Mouse (Mus musculus): ENCODE data around the gene Dmac2. TPM values are rescaled to one million over a fixed set of nuclear protein-coding genes. Genes with fewer than 3 reads are reported as not detected.
A peak's percentile ranks its signal among the peaks of the same experiment; 100 is the strongest.

Dmac2 gene
- polyA plus RNA-seq, 1 experiment from 2014 or later, result 12.4 TPM

GRCm38 (mm10) chr7:25637099-25637498 lies 17.9 kb downstream of the Dmac2 start:
- Histone ChIP-seq H3K4me3 (no peak overlapping the region), H3K9me3 (replicated peaks) (no peaks in the 10 kb centered on the region), H3K4me2 (no peak overlapping the region), H3K27ac (no peak overlapping the region), H3K36me3 (peaks cover 16% of the 10 kb centered on the region), H3K9ac (no peak overlapping the region), H3K27me3 (replicated peaks) (no peaks in the 10 kb centered on the region), H3K4me1 (peaks cover 6% of the 10 kb centered on the region; the same call in 1 of the 2 replicates)
- WGBS (ENCODE audit: insufficient replicate concordance), result 73% methylated on average over 5 of the region's 5 CpGs
- ATAC-seq, result peak; percentile 14; the same call in 1 of the 2 replicates

DNA sequence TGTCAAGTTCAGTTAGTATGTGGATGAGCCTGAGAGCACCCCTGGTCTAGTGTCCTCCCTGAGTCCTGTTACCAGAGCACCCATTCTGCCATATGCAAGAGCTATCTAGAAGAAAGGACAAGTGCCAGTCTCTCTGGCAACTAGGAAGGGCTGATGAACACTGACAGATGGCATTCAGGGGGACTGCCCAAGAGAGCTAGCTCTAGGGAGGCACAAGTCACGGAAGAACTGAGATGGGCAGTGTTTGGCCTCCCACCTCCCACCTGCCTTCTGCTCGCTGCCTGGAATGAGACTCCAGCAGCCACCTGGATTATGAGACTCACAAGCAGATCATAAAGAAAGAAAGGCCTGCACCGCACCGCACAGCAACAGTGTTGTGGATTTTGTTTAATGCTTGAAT lies 20.5 kb downstream of the Dmac2 start:
- H3K9ac ChIP-seq, result no peak overlapping the region
- H3K4me3 ChIP-seq, result no peak overlapping the region
- WGBS (ENCODE audit: insufficient replicate concordance), result 79% methylated on average over 4 of the region's 4 CpGs
- H3K27me3 ChIP-seq (replicated peaks), result no peaks in the 10 kb centered on the region
- H3K9me3 ChIP-seq (replicated peaks), result 0 out of 2 replicates have a peak, but pooled peaks cover 4% of the 10 kb centered on the region
- peaks cover 7% of the 10 kb centered on the region; the same call in 1 of the 2 replicates for H3K4me1 ChIP-seq
- no peak for ATAC-seq
- no peak overlapping the region for H3K4me2 ChIP-seq
- no peak overlapping the region for H3K27ac ChIP-seq
- peaks cover 12% of the 10 kb centered on the region; the same call in 1 of the 2 replicates for H3K36me3 ChIP-seq

GRCm38 (mm10) chr7:25644136-25644535 lies 24.9 kb downstream of the Dmac2 start:
- WGBS (ENCODE audit: insufficient replicate concordance), result 38% methylated on average over 10 of the region's 10 CpGs
- peaks cover 6% of the 10 kb centered on the region; the same call in 1 of the 2 replicates for H3K36me3 ChIP-seq
- H3K27me3 ChIP-seq (replicated peaks), result no peaks in the 10 kb centered on the region
- H3K4me3 ChIP-seq, result no peak overlapping the region
- H3K9ac ChIP-seq, result no peak overlapping the region
- H3K4me1 ChIP-seq, result peaks cover 12% of the 10 kb centered on the region; the same call in 1 of the 2 replicates
- ATAC-seq, result no peak
- H3K4me2 ChIP-seq, result no peak overlapping the region
- no peak overlapping the region for H3K27ac ChIP-seq
- H3K9me3 ChIP-seq (replicated peaks), result 0 out of 2 replicates have a peak, but pooled peaks cover 4% of the 10 kb centered on the region

DNA sequence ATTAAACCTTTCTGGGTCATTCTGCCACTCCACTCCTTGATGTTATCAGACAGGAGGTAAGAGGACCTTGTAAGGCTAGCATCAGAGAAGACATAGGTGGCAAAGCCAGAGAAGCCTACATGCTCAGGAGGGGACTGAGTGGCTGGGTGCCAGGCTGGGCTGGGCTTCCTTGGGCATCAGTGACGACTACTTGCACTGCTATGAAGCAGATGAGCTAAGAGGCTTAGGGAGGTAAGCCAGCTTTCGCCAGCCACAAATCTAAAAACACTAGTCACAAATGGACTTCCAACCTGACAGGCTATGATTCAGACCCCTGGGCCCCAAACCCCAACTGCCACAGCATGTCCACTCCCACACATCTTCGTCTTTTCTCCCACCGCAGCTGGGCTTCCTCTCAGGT lies 25.4 kb downstream of the Dmac2 start:
- no peak overlapping the region for H3K4me3 ChIP-seq
- peaks cover 17% of the 10 kb centered on the region for H3K4me1 ChIP-seq
- H3K36me3 ChIP-seq, result peaks cover 6% of the 10 kb centered on the region; the same call in 1 of the 2 replicates
- 0 out of 2 replicates have a peak, but pooled peaks cover 4% of the 10 kb centered on the region for H3K9me3 ChIP-seq (replicated peaks)
- no peak overlapping the region for H3K27ac ChIP-seq
- H3K4me2 ChIP-seq, result no peak overlapping the region
- 45% methylated on average over 4 of the region's 4 CpGs for WGBS (ENCODE audit: insufficient replicate concordance)
- no peak overlapping the region for H3K9ac ChIP-seq
- ATAC-seq, result no peak
- no peaks in the 10 kb centered on the region for H3K27me3 ChIP-seq (replicated peaks)

GRCm38 (mm10) chr7:25645074-25645473 lies 25.9 kb downstream of the Dmac2 start:
- no peak for ATAC-seq
- Histone ChIP-seq H3K9ac (no peak overlapping the region), H3K27ac (no peak overlapping the region), H3K4me1 (peaks cover 22% of the 10 kb centered on the region), H3K27me3 (replicated peaks) (no peaks in the 10 kb centered on the region), H3K4me2 (no peak overlapping the region), H3K4me3 (no peak overlapping the region), H3K36me3 (peaks cover 6% of the 10 kb centered on the region; the same call in 1 of the 2 replicates), H3K9me3 (replicated peaks) (0 out of 2 replicates have a peak, but pooled peaks cover 4% of the 10 kb centered on the region)
- 58% methylated on average over 14 of the region's 14 CpGs for WGBS (ENCODE audit: insufficient replicate concordance)

DNA sequence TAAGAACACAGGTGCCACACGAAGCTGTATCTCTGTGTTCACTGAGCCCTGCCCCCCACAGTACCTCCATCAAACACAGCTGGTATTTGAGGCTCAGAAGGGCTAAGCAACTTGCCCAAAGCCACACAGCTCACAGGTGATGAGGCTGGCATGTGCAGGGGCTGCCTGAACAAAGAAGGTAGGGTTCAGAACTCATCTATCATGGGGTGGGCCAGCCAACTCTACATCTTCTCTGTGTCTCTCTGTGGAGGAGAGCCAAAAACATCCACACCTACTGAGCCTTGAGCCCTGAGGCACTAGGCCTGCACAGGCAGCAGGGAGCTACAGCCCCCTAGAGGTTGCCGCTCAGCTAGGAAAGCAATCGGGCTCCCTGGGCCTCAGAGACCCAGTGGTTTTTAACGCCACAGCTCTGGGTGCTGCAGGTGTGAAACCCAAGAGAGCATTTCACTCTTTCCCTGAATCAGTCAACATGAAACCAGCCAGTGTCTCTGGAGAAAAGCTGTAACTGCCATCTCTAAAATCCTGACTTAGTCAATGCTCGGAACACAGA lies 28.4 kb downstream of the Dmac2 start:
- Histone ChIP-seq H3K27me3 (replicated peaks) (no peaks in the 10 kb centered on the region), H3K4me2 (no peak overlapping the region), H3K36me3 (no peaks in the 10 kb centered on the region), H3K4me3 (no peak overlapping the region), H3K4me1 (peaks cover 32% of the 10 kb centered on the region), H3K27ac (no peak overlapping the region), H3K9me3 (replicated peaks) (0 out of 2 replicates have a peak, but pooled peaks cover 1% of the 10 kb centered on the region), H3K9ac (no peak overlapping the region)
- ATAC-seq, result no peak
- WGBS (ENCODE audit: insufficient replicate concordance), result 51% methylated on average over 5 of the region's 5 CpGs

GRCm38 (mm10) chr7:25649839-25650238 lies 30.6 kb downstream of the Dmac2 start:
- no peak overlapping the region; the same call in 1 of the 2 replicates for H3K27ac ChIP-seq
- H3K27me3 ChIP-seq (replicated peaks), result no peaks in the 10 kb centered on the region
- H3K9ac ChIP-seq, result no peak overlapping the region
- H3K4me2 ChIP-seq, result no peak overlapping the region
- no peak overlapping the region for H3K4me3 ChIP-seq
- ATAC-seq, result 0 out of 2 replicates have a peak, but pooled peaks have one; percentile 9
- peaks cover 25% of the 10 kb centered on the region for H3K4me1 ChIP-seq
- no peaks in the 10 kb centered on the region for H3K9me3 ChIP-seq (replicated peaks)
- WGBS (ENCODE audit: insufficient replicate concordance), result 25% methylated on average over 5 of the region's 5 CpGs
- H3K36me3 ChIP-seq, result no peaks in the 10 kb centered on the region

DNA sequence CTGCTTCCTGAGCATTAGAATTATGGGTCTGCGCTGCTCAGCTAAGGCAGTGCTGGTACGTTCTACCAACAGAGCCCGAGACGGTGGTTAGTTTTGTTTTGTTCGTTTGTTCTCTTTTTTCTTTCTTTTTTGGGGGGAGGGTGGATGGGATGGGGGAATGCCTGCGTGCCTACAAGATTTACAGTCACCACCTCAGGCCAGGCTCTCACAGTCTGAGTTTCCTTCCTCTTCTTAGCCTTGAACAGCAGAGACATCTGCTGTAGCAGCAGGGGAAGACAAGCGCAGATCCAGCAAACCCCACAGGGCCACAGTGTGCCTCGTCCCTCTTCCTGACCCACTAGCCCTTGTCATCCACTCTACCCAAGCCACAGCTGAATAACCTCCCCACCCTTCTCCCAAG lies 32.1 kb downstream of the Dmac2 start:
- H3K9ac ChIP-seq, result no peak overlapping the region
- ATAC-seq, result no peak
- H3K4me1 ChIP-seq, result peaks cover 26% of the 10 kb centered on the region
- no peak overlapping the region for H3K4me2 ChIP-seq
- no peaks in the 10 kb centered on the region for H3K36me3 ChIP-seq
- WGBS (ENCODE audit: insufficient replicate concordance), result 38% methylated on average over 8 of the region's 8 CpGs
- H3K4me3 ChIP-seq, result no peak overlapping the region
- H3K27ac ChIP-seq, result no peak overlapping the region
- H3K9me3 ChIP-seq (replicated peaks), result no peaks in the 10 kb centered on the region
- no peaks in the 10 kb centered on the region for H3K27me3 ChIP-seq (replicated peaks)

- no peak overlapping the region for H3K27ac ChIP-seq
These were observed 33.1 kb downstream of the Dmac2 start for GRCm38 (mm10) chr7:25652244-25652759.

GRCm38 (mm10) chr7:25655601-25656428 lies 36.6 kb downstream of the Dmac2 start:
- Histone ChIP-seq H3K27me3 (replicated peaks) (no peaks in the 10 kb centered on the region), H3K9me3 (replicated peaks) (no peaks in the 10 kb centered on the region), H3K27ac (no peak overlapping the region), H3K4me2 (no peak overlapping the region), H3K4me3 (no peak overlapping the region), H3K9ac (no peak overlapping the region), H3K36me3 (peaks cover under 1% of the 10 kb centered on the region), H3K4me1 (peaks cover 50% of the 10 kb centered on the region)
- WGBS (ENCODE audit: insufficient replicate concordance), result 64% methylated on average over 11 of the region's 11 CpGs
- ATAC-seq, result no peak

More at GRCm38 (mm10) chr7:25652244-25652759, 33.1 kb downstream of the Dmac2 start:
- no peaks in the 10 kb centered on the region for H3K36me3 ChIP-seq
- no peaks in the 10 kb centered on the region for H3K27me3 ChIP-seq (replicated peaks)
- H3K4me1 ChIP-seq, result peaks cover 36% of the 10 kb centered on the region
- ATAC-seq, result no peak
- 0 out of 2 replicates have a peak overlapping the region, but pooled peaks have one; percentile 8 for H3K4me2 ChIP-seq
- H3K9ac ChIP-seq, result no peak overlapping the region
- no peaks in the 10 kb centered on the region for H3K9me3 ChIP-seq (replicated peaks)
- no peak overlapping the region for H3K4me3 ChIP-seq
- WGBS (ENCODE audit: insufficient replicate concordance), result 39% methylated on average over 12 of the region's 12 CpGs

GRCm38 (mm10) chr7:25657785-25658184 lies 38.6 kb downstream of the Dmac2 start:
- no peak for ATAC-seq
- peak overlapping the region; percentile 83 for H3K4me2 ChIP-seq
- H3K9ac ChIP-seq, result peak overlapping the region; percentile 66
- 27% methylated on average over 10 of the region's 10 CpGs for WGBS (ENCODE audit: insufficient replicate concordance)
- H3K27me3 ChIP-seq (replicated peaks), result no peaks in the 10 kb centered on the region
- H3K27ac ChIP-seq, result no peak overlapping the region
- H3K4me1 ChIP-seq, result peaks cover 54% of the 10 kb centered on the region
- H3K36me3 ChIP-seq, result peaks cover 20% of the 10 kb centered on the region
- H3K9me3 ChIP-seq (replicated peaks), result no peaks in the 10 kb centered on the region
- peak overlapping the region; percentile 77 for H3K4me3 ChIP-seq

Data from liver, embryonic 12.5 days (tissue).